9 mouse cellular contexts compared by ENCODE assay signal in genomic region chr5:135855156-135855555, GRCm38 (mm10). TPM values are rescaled to one million over a fixed set of nuclear protein-coding genes. Genes with fewer than 3 reads are reported as not detected.
DNase-seq lines count a peak whose midpoint lies in the region; ATAC-seq and TF ChIP-seq lines count a peak whose summit lies in the region.
"Had no signal": no experiment of that assay in that cellular context is flagged by ENCODE, and none has a peak within 500 bp of the region (broad histone marks: within the 10 kb centered on the region; RNA-seq: fewer than 3 reads in every experiment).

No protein-coding gene starts in this region.

- WGBS in embryonic facial prominence, embryonic 14.5 days = 0% methylated on average over 4 of the region's 4 CpGs
- WGBS in spleen, adult 2 months = 4% methylated on average over 4 of the region's 4 CpGs

- ATAC-seq in CD4-positive, CD25-positive, alpha-beta regulatory T cell, adult 4 months = no peak
- peak; percentile 58; the same call in 1 of the 2 replicates for ATAC-seq in embryonic facial prominence, embryonic 14.5 days (ENCODE audit: low read depth)

- peak; percentile 92; the same call in 1 of the 2 replicates for TF ChIP-seq CTCF in spleen, adult 2 months (IDR thresholded peaks at IDR 0.05; ENCODE audit: extremely low read depth, insufficient read depth, insufficient read length, insufficient replicate concordance)

- no peak overlapping the region for H3K4me2 ChIP-seq in embryonic facial prominence, embryonic 14.5 days (ENCODE audit: low read depth, low read length)
- H3K4me2 ChIP-seq: liver, embryonic 15.5 days had no signal

- no peak overlapping the region for H3K4me3 ChIP-seq in embryonic facial prominence, embryonic 14.5 days (ENCODE audit: low read depth, low read length)
- no peak overlapping the region for H3K4me3 ChIP-seq in spleen, adult 2 months (ENCODE audit: extremely low read depth, insufficient read depth, insufficient read length)
- H3K4me3 ChIP-seq: liver, embryonic 15.5 days had no signal

- DNase-seq in CD4-positive, CD25-positive, alpha-beta regulatory T cell, adult 2 months (ENCODE audit: low read depth, low spot score) = peak; percentile 84
- peak; percentile 80 to 89 for DNase-seq in adrenal gland, postnatal 36 days
- peak; percentile 64 for DNase-seq in embryonic facial prominence, embryonic 14.5 days (ENCODE audit: low spot score)
- peak; percentile 71 to 86 for DNase-seq in heart, postnatal 10 days
- DNase-seq in layer of hippocampus, postnatal 10 days (ENCODE audit: low spot score in 2 of 2) = peak; percentile 84 to 90
- peak; percentile 80 for DNase-seq in mesoderm, embryonic 11.5 days (ENCODE audit: low read depth, low spot score)
- DNase-seq in spleen, adult 2 months (ENCODE audit: low read depth in 1 of 2, low spot score in 2 of 2) = peak in 1 of 2 experiments; percentile 55

- H3K9ac ChIP-seq in embryonic facial prominence, embryonic 14.5 days (ENCODE audit: low read depth, low read length) = no peak overlapping the region
- H3K9ac ChIP-seq: liver, embryonic 15.5 days had no signal

- no peaks in the 10 kb centered on the region for H3K36me3 ChIP-seq in embryonic facial prominence, embryonic 14.5 days (ENCODE audit: control insufficient read depth, insufficient read depth, low read length)
- H3K36me3 ChIP-seq in spleen, adult 2 months (ENCODE audit: control insufficient read depth, insufficient read depth, low read length) = no peaks in the 10 kb centered on the region
- H3K36me3 ChIP-seq: liver, embryonic 15.5 days had no signal

- no peak overlapping the region for H3K27ac ChIP-seq in embryonic facial prominence, embryonic 14.5 days (replicated peaks; ENCODE audit: low read depth, low read length)
- H3K27ac ChIP-seq in spleen, adult 2 months (ENCODE audit: insufficient read depth, low read length) = no peak overlapping the region
- H3K27ac ChIP-seq: liver, embryonic 15.5 days had no signal

- no peak for TF ChIP-seq POLR2A in spleen, adult 2 months (IDR thresholded peaks at IDR 0.05; ENCODE audit: low read depth, low read length)

- intact Hi-C loops in heart, postnatal 10 days (cut with DNase I) = loop anchor here (1.0 to 5.0 kb wide), 2 partner anchors 61 to 238 kb away; no protein-coding TSS in a partner anchor

- peaks cover 5% of the 10 kb centered on the region; the same call in 1 of the 2 replicates for H3K4me1 ChIP-seq in embryonic facial prominence, embryonic 14.5 days (ENCODE audit: control insufficient read depth, insufficient read depth, low read length)
- no peaks in the 10 kb centered on the region for H3K4me1 ChIP-seq in spleen, adult 2 months (ENCODE audit: control insufficient read depth, insufficient read depth, insufficient read length)
- H3K4me1 ChIP-seq: liver, embryonic 15.5 days had no signal

- peaks cover 85% of the 10 kb centered on the region for H3K27me3 ChIP-seq in embryonic facial prominence, embryonic 14.5 days (replicated peaks; ENCODE audit: control insufficient read depth, insufficient read depth, low read length)
- H3K27me3 ChIP-seq in spleen, adult 2 months (ENCODE audit: control insufficient read depth, insufficient read depth, low read length) = peaks cover 21% of the 10 kb centered on the region

- H3K9me3 ChIP-seq in embryonic facial prominence, embryonic 14.5 days (ENCODE audit: control insufficient read depth, low read length) = no peaks in the 10 kb centered on the region
- H3K9me3 ChIP-seq: liver, embryonic 15.5 days had no signal

RNA-seq across cellular contexts. Expression of gene Hspb1, which starts 32.6 kb away (rescaled TPM):
- 1 to 10 TPM in 1 of 2 experiments, not detected in 1; 1.3 TPM for polyA plus RNA-seq in CD4-positive, CD25-positive, alpha-beta regulatory T cell, adult 4 months (2017; shearing (Covaris generic))
- total RNA-seq in adrenal gland, postnatal 36 days (2021) = 100 to 1,000 TPM in 1 of 2 experiments, 10 to 100 TPM in 1; 85.2 to 330 TPM
- polyA plus RNA-seq in embryonic facial prominence, embryonic 14.5 days (2014; fragmentation: Nextera tagmentation; extraction: Ambion mirVana) = 365 and 522 TPM in 2 replicates
- 100 to 1,000 TPM; 304 to 329 TPM for total RNA-seq in heart, postnatal 10 days (2021)
- total RNA-seq in layer of hippocampus, postnatal 10 days (2021) = 1 to 10 TPM; 4.2 to 6.1 TPM
- polyA plus RNA-seq in spleen, adult 2 months (2012; rRNA removed) = 34.0 and 70.5 TPM in 2 replicates

RNA-seq across cellular contexts. Expression of gene Srrm3, which starts 48.5 kb away (rescaled TPM):
- not detected for polyA plus RNA-seq in CD4-positive, CD25-positive, alpha-beta regulatory T cell, adult 4 months (2017; shearing (Covaris generic))
- total RNA-seq in adrenal gland, postnatal 36 days (2021) = 1 to 10 TPM; 1.6 to 3.4 TPM
- polyA plus RNA-seq in embryonic facial prominence, embryonic 14.5 days (2014; fragmentation: Nextera tagmentation; extraction: Ambion mirVana) = 1.1 and 1.5 TPM in 2 replicates
- under 1 TPM; 0.24 to 0.25 TPM for total RNA-seq in heart, postnatal 10 days (2021)
- 10 to 100 TPM; 62.6 to 72.2 TPM for total RNA-seq in layer of hippocampus, postnatal 10 days (2021)
- polyA plus RNA-seq in spleen, adult 2 months (2012; rRNA removed) = 0.05 and 0.06 TPM in 2 replicates

Comparison
In these comparisons a context has a peak if more than half of its experiments do, and no peak if none do; other contexts are left out.
1. RNA of gene Hspb1, which starts 32.6 kb away (total RNA-seq): 85.2 to 330 TPM in adrenal gland, postnatal 36 days and 304 to 329 TPM in heart, postnatal 10 days; 4.2 to 6.1 TPM in layer of hippocampus, postnatal 10 days; every median in the first group is over 10 times any median in the second.
2. RNA of gene Srrm3, which starts 48.5 kb away (total RNA-seq): 62.6 to 72.2 TPM in layer of hippocampus, postnatal 10 days; 1.6 to 3.4 TPM in adrenal gland, postnatal 36 days and 0.24 to 0.25 TPM in heart, postnatal 10 days; every median in the first group is over 10 times any median in the second.